Mouse (Mus musculus) urinary bladder, adult 2 months (tissue): ENCODE results near the gene Rcan2. TPM values are rescaled to one million over a fixed set of nuclear protein-coding genes. Genes with fewer than 3 reads are reported as not detected.

Experiments
- DNase-seq: peaks from one replicate; pipeline ENCODE4 v3.0.0; 2022; ENCODE audit warnings: low spot score
- polyA plus RNA-seq: library from polyadenylated mRNA; depleted of rRNA; stranded (reverse); fragments of >200 nt; gene quantifications from 2 replicates; pipeline ENCODE4 v1.2.3, GENCODE M21; 2012; rRNA removed

The Rcan2 gene
- polyA plus RNA-seq, 1 experiment, result 10.2 TPM

DNA sequence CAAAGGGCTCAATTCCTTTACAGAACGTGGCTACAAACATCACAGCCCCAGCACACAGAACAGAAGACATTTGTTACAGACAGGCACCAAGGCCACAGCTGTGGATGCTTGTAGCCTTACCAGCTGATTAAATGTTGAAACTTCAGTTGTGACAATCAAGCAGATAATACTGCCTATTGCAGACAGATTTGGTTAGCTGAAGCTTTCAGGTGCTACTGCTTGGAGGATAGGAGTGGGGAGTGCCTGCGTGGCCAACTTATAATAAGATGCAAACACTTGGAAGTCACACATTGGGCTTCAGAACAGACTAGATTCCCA is 276.7 kb downstream of the Rcan2 start:
- no peak for DNase-seq

DNA sequence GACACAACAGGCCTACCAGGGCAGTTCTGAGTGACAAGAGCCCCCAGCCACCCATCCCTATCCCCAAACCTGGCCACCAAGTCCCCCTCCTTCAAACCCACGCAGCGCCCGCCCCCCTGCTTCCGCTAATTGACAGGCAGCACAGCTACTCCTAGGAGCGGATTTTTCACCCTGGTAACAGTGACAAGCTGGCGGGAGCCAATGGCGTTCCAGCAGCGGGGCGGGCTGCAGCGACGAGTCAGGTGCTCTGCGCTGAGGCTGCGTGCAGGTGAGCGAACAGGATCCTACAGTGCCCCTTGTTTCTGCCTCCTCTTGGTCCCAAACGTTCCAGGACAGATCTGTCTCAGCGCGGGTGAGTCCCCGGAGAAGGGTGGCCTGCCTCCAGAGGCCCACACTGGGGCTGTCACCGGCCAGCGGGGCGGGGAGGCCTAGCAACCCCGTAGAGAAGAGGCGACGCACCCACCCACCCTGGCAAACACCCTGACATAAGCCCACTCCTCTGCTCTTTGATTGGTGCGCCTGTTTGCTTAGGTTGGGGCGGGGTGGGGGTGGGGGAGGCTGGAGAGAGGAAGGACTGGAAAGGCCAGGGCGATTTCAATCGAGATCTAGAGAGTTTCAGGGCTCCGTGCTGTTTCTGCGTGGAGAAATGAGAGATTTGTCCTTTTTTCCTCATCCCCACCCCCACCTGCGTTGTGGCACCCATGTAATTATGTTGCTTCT is 277.6 kb downstream of the Rcan2 start, which contains the start of gene Enpp5:
Enpp5 (plus strand) TSS at position 183 of the 720 bp plus-strand sequence.
- DNase-seq, result peak; percentile 69

DNA sequence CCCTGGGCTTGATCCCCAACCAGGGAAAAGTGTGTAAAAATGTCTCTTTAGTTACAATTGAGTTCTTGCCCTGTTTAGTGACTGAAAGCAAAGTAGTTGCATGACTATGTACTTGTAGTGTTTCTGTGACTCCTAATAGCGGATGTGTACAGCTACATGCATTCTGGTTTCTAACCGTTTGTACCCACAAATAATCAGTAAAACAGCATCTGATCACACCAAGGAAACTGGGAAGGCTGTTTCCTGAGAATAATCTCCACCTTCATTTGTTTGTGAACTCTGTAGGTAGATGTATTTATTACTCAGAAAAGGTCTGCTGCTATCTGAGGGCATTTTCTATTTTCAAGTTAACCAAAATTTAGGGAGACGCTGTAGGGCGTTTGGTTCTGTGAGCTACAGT is 282.0 kb downstream of the Rcan2 start:
- DNase-seq, result no peak

DNA sequence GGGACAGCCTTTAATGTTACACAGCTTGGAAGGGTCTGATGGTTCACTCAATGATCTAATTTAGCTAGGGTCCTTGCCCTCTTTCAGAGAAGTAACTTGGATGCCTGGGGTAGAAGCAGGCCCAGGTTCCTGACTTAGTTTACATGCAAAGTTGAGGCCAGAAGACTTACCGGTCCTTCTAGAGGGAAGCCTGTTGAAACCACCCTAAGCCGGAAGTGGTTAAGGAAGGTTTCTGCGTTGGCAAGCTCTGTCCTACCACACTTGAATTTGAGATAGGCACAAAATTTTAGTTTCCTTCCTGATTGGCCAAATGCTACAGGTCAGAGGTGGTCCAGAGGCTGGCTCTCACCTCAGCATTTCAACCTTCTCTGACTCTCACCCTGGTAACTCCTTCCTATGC is 287.1 kb downstream of the Rcan2 start:
- no peak for DNase-seq

Other genes with a start within 250 kb of the Rcan2 start
- 52.2 and 55.9 TPM in 2 replicates for gene Pla2g7, start 233.3 kb upstream of the Rcan2 start, polyA plus RNA-seq
- 0.14 and 0.38 TPM in 2 replicates for gene Tdrd6, start 171.1 kb upstream of the Rcan2 start, polyA plus RNA-seq
- gene Slc25a27, start 134.1 kb upstream of the Rcan2 start, polyA plus RNA-seq, result 11.2 and 12.3 TPM in 2 replicates
- 9.9 and 10.5 TPM in 2 replicates for gene Cyp39a1, start 133.9 kb upstream of the Rcan2 start, polyA plus RNA-seq